Mouse (Mus musculus) layer of hippocampus, postnatal 10 days (tissue): Measurements from ENCODE around the gene 1110051M20Rik. TPM values are rescaled to one million over a fixed set of nuclear protein-coding genes. Genes with fewer than 3 reads are reported as not detected.

Experiments used
- DNase-seq, 2 experiments: peaks; one replicate each; pipeline ENCODE4 v3.0.0; 2021; ENCODE audit warnings: low spot score in 2 of 2
- total RNA-seq, 2 experiments: library from RNA; stranded (reverse); gene quantifications; 2 replicates each; pipeline ENCODE4 v1.2.3; 2021

The 1110051M20Rik gene
- total RNA-seq, 2 experiments from 2014 or later: 92.9 to 96.2 TPM

GRCm38 (mm10) chr2:91308680-91309079, 135.8 kb downstream of the 1110051M20Rik start:
- no peak for DNase-seq

- no peak for DNase-seq
Measured at GRCm38 (mm10) chr2:91306589-91306988, 137.9 kb downstream of the 1110051M20Rik start.

GRCm38 (mm10) chr2:91305926-91306325, 138.6 kb downstream of the 1110051M20Rik start:
- no peak for DNase-seq

GRCm38 (mm10) chr2:91302845-91303244, 141.7 kb downstream of the 1110051M20Rik start:
- DNase-seq: no peak

GRCm38 (mm10) chr2:91301836-91302235, 142.7 kb downstream of the 1110051M20Rik start:
- no peak for DNase-seq

GRCm38 (mm10) chr2:91300784-91301183, 143.7 kb downstream of the 1110051M20Rik start:
- no peak for DNase-seq

- DNase-seq: no peak
Measured at GRCm38 (mm10) chr2:91299156-91299555, 145.3 kb downstream of the 1110051M20Rik start.

GRCm38 (mm10) chr2:91295895-91296294, 148.6 kb downstream of the 1110051M20Rik start:
- DNase-seq: no peak

- no peak for DNase-seq
Measured at GRCm38 (mm10) chr2:91294226-91294625, 150.3 kb downstream of the 1110051M20Rik start.

GRCm38 (mm10) chr2:91291197-91292007, 153.1 kb downstream of the 1110051M20Rik start:
- peak; percentile 49 to 57 for DNase-seq

GRCm38 (mm10) chr2:91287563-91287962, 156.9 kb downstream of the 1110051M20Rik start:
- DNase-seq: no peak

- peak; percentile 84 to 88 for DNase-seq
Measured at GRCm38 (mm10) chr2:91285885-91286505, 158.5 kb downstream of the 1110051M20Rik start.

GRCm38 (mm10) chr2:91284375-91285199, 159.9 kb downstream of the 1110051M20Rik start:
- DNase-seq: peak; percentile 62 to 68

GRCm38 (mm10) chr2:91283972-91284371, 160.5 kb downstream of the 1110051M20Rik start:
- no peak for DNase-seq

- DNase-seq: no peak
Measured at GRCm38 (mm10) chr2:91281366-91281765, 163.1 kb downstream of the 1110051M20Rik start.

- DNase-seq: no peak
Measured at GRCm38 (mm10) chr2:91279372-91279755, 165.1 kb downstream of the 1110051M20Rik start.

- peak; percentile 63 to 76 for DNase-seq
Measured at GRCm38 (mm10) chr2:91278749-91279371, 165.6 kb downstream of the 1110051M20Rik start.

GRCm38 (mm10) chr2:91269687-91270133, 174.8 kb downstream of the 1110051M20Rik start:
- DNase-seq: no peak

- no peak for DNase-seq
Measured at GRCm38 (mm10) chr2:91268706-91269105, 175.8 kb downstream of the 1110051M20Rik start.

- DNase-seq: no peak
Measured at GRCm38 (mm10) chr2:91268042-91268441, 176.5 kb downstream of the 1110051M20Rik start.
